Mouse (Mus musculus): ENCODE data around the gene Sec24b.

Sec24b gene

GRCm38 (mm10) chr3:129979510-129979909 lies 81.8 kb downstream of the Sec24b start:
- no peak for DNase-seq (ENCODE audit: low read depth, low spot score)

- no peak for DNase-seq (ENCODE audit: low read depth, low spot score)
Observed at GRCm38 (mm10) chr3:129978716-129979115, 82.6 kb downstream of the Sec24b start.

DNA sequence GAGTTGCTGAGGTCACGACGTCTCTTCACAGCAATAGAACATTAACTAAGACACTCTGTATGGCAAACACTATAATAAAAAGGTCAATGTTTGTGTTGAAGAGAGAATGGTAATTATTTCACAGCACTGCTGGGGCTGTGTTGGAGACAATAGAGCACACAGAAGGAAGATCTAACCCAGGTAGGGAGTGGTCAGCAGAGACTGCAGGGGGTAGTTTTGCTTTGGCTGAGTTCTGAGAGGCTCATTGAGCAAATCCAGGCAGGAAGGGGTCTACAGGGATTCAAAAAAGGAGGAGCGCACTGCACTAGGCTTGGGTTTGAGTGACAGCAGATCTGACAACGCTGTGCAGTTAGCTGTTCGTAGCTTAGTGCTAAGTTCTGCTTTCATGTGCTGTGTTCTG lies 85.0 kb downstream of the Sec24b start:
- DNase-seq (ENCODE audit: low read depth, low spot score) = no peak

GRCm38 (mm10) chr3:129970529-129971515 lies 90.5 kb downstream of the Sec24b start:
- peak; percentile 32 for DNase-seq (ENCODE audit: low read depth, low spot score)

DNA sequence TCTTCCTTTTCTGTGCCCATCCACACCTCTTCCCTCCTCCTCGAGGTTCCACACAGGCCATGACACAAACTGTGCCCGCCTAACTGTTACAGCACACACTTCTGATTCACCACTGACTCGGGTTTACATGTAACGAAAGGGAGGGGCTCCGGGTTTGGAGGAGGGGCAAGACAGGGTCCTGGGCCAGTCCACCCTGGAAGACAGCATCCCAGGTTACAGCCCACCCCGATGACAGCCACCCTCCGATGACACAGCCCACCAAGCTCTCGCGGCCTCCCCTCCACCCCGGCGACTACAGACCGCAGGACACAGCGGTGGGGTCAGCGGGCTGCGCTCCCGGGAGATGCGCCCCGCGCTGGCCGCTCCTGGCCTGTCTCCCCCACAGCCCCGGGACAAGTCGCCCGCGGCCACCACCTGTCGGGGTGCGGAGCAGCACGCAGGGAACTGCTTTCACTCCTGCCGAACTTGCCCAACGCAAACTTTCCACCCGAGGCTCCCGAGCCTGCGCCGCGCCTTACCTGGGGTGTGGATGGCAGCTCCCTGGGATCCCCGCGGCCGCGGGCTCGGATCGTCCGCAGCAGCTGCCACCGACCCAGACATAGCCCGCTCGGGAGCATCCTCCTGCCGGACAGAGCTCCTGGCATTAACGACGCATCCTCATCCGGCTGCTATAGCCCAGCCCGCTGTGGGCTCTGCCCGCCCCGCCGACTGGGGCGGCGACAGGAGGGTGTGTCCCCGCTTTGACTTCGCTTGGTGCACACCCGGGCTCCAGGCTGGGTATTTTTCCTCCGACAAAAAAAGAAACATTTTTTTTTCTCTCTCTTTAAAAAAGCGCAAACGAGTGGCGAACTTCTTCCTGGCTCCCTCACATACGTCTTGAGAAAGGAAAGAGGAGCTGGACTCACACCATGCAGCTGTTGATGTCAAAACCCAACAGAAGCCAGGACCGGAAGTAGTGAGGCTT lies 91.6 kb downstream of the Sec24b start, which contains the start of gene Mcub:
Gene Mcub, minus strand, starts transcription at position 775 of the 964 bp plus-strand sequence.
- no peak for DNase-seq (ENCODE audit: low read depth, low spot score)

DNA sequence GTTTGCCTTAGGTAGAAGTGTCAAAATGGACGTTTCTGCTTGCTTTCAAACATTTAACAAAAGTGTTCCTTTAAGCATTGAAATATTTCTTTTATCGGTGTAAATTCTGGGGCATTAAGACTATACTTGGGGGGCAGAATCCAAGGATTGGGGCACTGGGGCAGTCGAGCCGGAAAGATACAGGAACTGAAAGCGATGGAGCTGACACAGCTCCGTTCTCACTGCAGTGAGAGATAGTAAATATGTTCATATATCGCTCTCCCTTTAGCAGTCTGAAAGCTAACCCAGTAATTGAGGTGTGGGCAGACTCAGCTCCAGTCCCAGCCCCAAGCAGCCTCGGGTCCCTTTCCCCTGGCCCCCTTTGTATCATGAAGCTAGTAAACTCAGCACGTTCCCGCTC lies 92.3 kb downstream of the Sec24b start:
- no peak for DNase-seq (ENCODE audit: low read depth, low spot score)

- no peak for DNase-seq (ENCODE audit: low read depth, low spot score)
Observed at GRCm38 (mm10) chr3:129967874-129968273, 93.5 kb downstream of the Sec24b start.

- DNase-seq (ENCODE audit: low read depth, low spot score) = no peak
Observed at GRCm38 (mm10) chr3:129964681-129965080, 96.7 kb downstream of the Sec24b start.

GRCm38 (mm10) chr3:129962533-129962932 lies 98.8 kb downstream of the Sec24b start:
- DNase-seq (ENCODE audit: low read depth, low spot score) = peak; percentile 33

GRCm38 (mm10) chr3:129953296-129953695 lies 108.1 kb downstream of the Sec24b start:
- no peak for DNase-seq (ENCODE audit: low read depth, low spot score)

GRCm38 (mm10) chr3:129949158-129949773 lies 112.1 kb downstream of the Sec24b start:
- no peak for DNase-seq (ENCODE audit: low read depth, low spot score)

- DNase-seq (ENCODE audit: low read depth, low spot score) = peak; percentile 72
Observed at GRCm38 (mm10) chr3:129948359-129948758, 113.0 kb downstream of the Sec24b start.

DNA sequence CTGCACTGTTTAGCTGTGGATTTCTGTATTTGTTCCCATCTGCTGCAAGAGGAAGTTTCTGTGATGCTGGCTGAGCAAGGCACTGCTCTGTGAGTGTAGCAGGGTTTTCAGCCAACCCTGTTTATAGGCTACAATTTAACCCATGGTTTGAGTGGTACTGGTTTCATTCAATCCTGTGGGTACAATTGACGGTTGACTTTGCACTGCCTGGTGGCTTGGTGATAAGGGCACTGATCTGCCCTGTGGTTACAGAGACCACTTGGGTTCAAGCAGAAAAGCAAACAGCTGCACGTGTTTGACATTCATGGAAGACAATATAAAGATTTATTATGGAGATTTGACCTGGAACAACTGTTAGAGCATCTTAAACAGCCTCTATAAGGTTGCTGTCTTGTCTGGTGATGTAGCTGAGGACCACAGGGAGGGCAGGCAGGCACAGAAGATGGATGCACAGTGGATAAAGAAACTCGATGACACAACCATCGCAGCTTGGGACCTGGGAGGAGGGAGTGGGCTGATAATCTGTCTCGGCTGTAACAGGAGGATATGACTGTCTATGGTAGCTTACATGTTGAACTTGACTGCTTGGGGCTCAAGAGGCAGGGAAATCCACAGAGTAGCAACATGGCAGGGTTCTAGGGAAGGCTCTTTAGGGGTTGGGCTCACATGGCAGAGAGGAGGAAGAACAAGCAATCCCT lies 115.0 kb downstream of the Sec24b start:
- no peak for DNase-seq (ENCODE audit: low read depth, low spot score)

- DNase-seq (ENCODE audit: low read depth, low spot score) = no peak
Observed at GRCm38 (mm10) chr3:129943813-129944212, 117.5 kb downstream of the Sec24b start.

GRCm38 (mm10) chr3:129941291-129941690 lies 120.1 kb downstream of the Sec24b start:
- no peak for DNase-seq (ENCODE audit: low read depth, low spot score)

DNA sequence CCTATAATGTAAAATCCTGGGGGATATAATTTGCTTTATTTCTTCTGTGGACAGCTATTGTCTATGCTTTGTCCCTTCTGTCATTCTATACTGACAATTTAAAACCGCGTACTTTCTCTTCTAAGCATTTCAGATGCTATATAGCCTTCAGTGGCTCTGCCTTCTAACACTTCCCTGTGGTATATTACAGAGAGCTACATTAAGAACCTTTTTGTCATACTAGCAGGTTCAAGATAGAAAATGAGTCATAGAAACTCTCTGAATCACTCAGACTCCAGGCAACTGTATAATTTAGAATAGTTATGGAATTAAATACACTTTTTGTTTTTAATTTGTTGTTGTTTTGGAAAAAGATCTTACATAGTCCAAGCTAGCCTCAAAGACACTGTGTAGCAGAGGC lies 120.6 kb downstream of the Sec24b start:
- no peak for DNase-seq (ENCODE audit: low read depth, low spot score)

DNA sequence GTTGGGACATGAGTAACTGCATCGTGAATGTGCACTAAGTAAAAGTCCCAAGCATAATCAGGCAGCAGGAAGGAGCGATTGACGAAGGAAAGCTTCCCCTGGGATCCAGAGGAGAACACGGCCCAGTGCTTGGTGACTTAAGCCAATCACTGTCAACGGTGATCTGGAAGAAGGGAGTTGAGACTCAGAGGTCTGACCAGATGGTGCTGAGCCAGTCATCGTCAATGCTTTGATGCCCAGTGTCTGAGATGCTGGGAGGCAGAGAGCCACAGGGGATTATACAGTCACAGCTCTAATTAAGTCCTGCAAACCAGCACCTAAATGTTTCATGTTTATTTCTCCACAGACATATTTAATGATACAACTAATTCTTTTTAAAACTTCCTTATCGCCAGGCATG lies 122.3 kb downstream of the Sec24b start:
- no peak for DNase-seq (ENCODE audit: low read depth, low spot score)

DNA sequence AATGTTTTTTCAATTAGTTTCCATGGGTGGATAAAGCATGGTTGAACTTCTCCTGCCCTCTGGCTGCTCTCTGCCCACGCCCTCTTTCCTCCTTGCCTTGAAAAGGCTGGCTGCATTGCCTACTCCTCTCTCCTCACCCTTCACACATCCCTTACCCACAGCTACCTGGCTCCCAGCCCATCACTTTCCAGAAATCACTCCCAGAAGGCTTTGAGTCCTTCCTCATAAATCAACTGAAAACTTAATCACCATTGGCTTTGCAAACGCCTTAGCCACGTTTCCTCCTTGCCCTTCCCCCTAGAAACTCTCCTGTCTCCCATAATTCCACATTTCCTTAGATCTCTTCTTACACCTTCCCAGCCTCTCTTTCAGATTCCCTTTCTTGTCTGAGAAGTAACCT lies 123.5 kb downstream of the Sec24b start:
- no peak for DNase-seq (ENCODE audit: low read depth, low spot score)

GRCm38 (mm10) chr3:129936561-129936960 lies 124.8 kb downstream of the Sec24b start:
- peak; percentile 12 for DNase-seq (ENCODE audit: low read depth, low spot score)
